Mouse (Mus musculus): ENCODE results near the gene Ciao2b. TPM values are rescaled to one million over a fixed set of nuclear protein-coding genes. Genes with fewer than 3 reads are reported as not detected.

Gene Ciao2b
- polyA plus RNA-seq, 1 experiment = 53.9 TPM

- H3K27ac ChIP-seq (ENCODE audit: insufficient read depth, low read length) = no peak overlapping the region
- H3K4me1 ChIP-seq (ENCODE audit: control insufficient read depth, insufficient read depth, low read length) = no peaks in the 10 kb centered on the region
- no peaks in the 10 kb centered on the region for H3K27me3 ChIP-seq (ENCODE audit: control insufficient read depth, insufficient read depth, low read length)
- TF ChIP-seq CTCF (IDR thresholded peaks at IDR 0.05; ENCODE audit: borderline replicate concordance, insufficient read depth, low read depth, low read length) (no peak), POLR2A (IDR thresholded peaks at IDR 0.05; ENCODE audit: borderline replicate concordance, insufficient read depth, low read length) (no peak)
- no peak for DNase-seq
- 35% methylated on average over 7 of the region's 7 CpGs for WGBS
- no peak overlapping the region for H3K4me3 ChIP-seq (replicated peaks; ENCODE audit: insufficient read depth, low read depth, low read length)
These were observed 40.4 kb downstream of the Ciao2b start for GRCm38 (mm10) chr8:104601386-104601785.

DNA sequence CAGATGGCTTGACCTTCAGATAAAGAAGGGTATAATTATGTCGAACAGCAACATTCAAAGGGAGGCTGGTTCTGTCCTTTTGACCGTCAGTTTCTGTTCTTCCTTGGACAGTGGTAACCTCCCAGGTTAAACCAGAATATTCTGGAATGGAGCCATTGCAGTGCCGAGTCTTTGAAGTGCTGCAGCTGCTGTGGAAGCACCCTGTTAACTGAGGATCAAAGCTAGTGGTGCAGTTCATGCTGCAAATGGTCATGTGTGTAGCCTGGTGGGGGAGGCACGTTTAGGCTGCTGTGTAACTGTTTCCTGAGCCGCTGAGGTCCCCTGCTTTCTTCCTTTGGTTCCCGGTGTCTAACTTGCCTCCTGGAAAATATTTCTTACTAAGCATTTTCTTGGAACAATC, 43.3 kb downstream of the Ciao2b start:
- no peaks in the 10 kb centered on the region for H3K4me1 ChIP-seq (ENCODE audit: control insufficient read depth, insufficient read depth, low read length)
- DNase-seq = no peak
- no peak for TF ChIP-seq CTCF (IDR thresholded peaks at IDR 0.05; ENCODE audit: borderline replicate concordance, insufficient read depth, low read depth, low read length)
- TF ChIP-seq POLR2A (IDR thresholded peaks at IDR 0.05; ENCODE audit: borderline replicate concordance, insufficient read depth, low read length) = no peak
- no peak overlapping the region for H3K27ac ChIP-seq (ENCODE audit: insufficient read depth, low read length)
- no peak overlapping the region for H3K4me3 ChIP-seq (replicated peaks; ENCODE audit: insufficient read depth, low read depth, low read length)
- H3K27me3 ChIP-seq (ENCODE audit: control insufficient read depth, insufficient read depth, low read length) = no peaks in the 10 kb centered on the region
- WGBS = 60% methylated on average over 6 of the region's 6 CpGs

GRCm38 (mm10) chr8:104597656-104598055, 44.1 kb downstream of the Ciao2b start:
- Histone ChIP-seq H3K27me3 (ENCODE audit: control insufficient read depth, insufficient read depth, low read length) (no peaks in the 10 kb centered on the region), H3K4me3 (replicated peaks; ENCODE audit: insufficient read depth, low read depth, low read length) (no peak overlapping the region), H3K27ac (ENCODE audit: insufficient read depth, low read length) (no peak overlapping the region), H3K4me1 (ENCODE audit: control insufficient read depth, insufficient read depth, low read length) (no peaks in the 10 kb centered on the region)
- TF ChIP-seq CTCF (IDR thresholded peaks at IDR 0.05; ENCODE audit: borderline replicate concordance, insufficient read depth, low read depth, low read length) = no peak
- no peak for TF ChIP-seq POLR2A (IDR thresholded peaks at IDR 0.05; ENCODE audit: borderline replicate concordance, insufficient read depth, low read length)
- DNase-seq = no peak
- WGBS = 22% methylated on average over 6 of the region's 6 CpGs

DNA sequence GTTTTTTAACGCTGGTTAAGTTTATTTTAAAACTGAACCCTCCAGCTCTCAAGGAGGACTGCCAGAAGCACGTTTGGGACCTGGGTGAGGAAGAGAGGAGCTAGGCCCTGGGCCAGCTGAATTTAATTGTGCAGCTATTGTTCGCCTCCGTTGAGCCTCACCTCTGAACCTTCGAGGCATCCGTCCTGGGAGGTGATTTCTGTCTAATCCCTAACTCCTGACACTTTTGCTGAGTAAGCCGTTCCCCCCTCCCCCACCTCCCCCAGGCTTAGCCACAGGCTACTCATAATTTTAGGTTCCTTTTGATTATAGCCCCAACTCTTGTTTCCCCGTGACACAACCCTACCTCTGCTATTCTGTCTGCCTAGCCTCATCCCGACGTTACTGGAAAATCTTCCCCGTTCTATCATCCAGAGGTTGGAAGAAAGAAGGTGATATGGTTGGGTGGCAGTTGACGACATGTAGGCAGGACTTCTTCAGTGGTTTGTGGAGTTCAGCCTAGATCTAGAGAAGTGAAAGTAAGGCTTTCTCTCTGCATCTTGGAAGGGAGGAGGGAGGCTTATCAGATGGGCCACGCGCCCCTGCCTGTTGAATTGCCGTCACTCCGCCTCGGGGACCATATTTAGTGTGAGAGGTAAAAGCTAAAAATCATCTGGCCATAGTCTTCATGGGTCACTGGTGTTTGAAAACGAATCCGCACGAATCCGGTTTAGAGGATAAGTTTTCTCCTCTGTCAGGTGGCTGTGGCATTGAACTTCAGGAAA, 45.8 kb downstream of the Ciao2b start:
- no peak overlapping the region for H3K27ac ChIP-seq (ENCODE audit: insufficient read depth, low read length)
- H3K4me1 ChIP-seq (ENCODE audit: control insufficient read depth, insufficient read depth, low read length) = no peaks in the 10 kb centered on the region
- H3K27me3 ChIP-seq (ENCODE audit: control insufficient read depth, insufficient read depth, low read length) = no peaks in the 10 kb centered on the region
- DNase-seq = no peak
- no peak for TF ChIP-seq POLR2A (IDR thresholded peaks at IDR 0.05; ENCODE audit: borderline replicate concordance, insufficient read depth, low read length)
- TF ChIP-seq CTCF (IDR thresholded peaks at IDR 0.05; ENCODE audit: borderline replicate concordance, insufficient read depth, low read depth, low read length) = no peak
- 85% methylated on average over 21 of the region's 21 CpGs for WGBS
- H3K4me3 ChIP-seq (replicated peaks; ENCODE audit: insufficient read depth, low read depth, low read length) = no peak overlapping the region

DNA sequence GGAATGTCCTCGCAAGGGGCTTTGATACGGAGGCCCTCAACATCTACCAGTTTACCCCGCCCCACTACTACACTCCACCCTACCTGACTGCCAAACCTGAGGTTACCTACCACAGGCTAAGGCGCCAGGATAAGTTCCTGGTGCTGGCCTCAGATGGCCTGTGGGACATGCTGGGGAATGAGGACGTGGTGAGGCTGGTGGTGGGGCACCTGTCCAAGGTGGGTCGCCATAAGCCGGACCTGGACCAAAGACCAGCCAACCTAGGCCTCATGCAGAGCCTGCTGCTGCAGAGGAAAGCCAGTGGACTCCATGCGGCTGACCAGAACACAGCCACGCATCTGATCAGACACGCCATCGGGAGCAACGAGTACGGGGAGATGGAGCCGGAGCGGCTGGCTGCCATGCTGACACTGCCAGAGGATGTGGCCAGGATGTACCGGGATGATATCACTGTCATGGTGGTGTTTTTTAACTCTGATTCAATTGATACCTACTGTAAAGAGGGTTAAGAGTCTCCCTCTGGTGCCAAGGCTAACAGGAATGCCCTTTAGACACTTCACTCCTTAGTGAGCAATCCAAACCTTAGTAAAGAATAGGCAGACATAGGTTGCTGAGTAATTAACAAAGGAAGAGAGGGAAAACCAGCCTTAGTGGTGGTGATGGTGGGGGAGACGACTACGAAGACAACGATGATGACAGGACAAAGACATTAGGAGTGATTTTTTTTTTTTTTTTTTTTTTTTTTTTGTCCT, 47.0 kb downstream of the Ciao2b start:
- DNase-seq = no peak
- no peak for TF ChIP-seq POLR2A (IDR thresholded peaks at IDR 0.05; ENCODE audit: borderline replicate concordance, insufficient read depth, low read length)
- H3K4me1 ChIP-seq (ENCODE audit: control insufficient read depth, insufficient read depth, low read length) = no peaks in the 10 kb centered on the region
- no peaks in the 10 kb centered on the region for H3K27me3 ChIP-seq (ENCODE audit: control insufficient read depth, insufficient read depth, low read length)
- 89% methylated on average over 19 of the region's 19 CpGs for WGBS
- H3K27ac ChIP-seq (ENCODE audit: insufficient read depth, low read length) = no peak overlapping the region
- H3K4me3 ChIP-seq (replicated peaks; ENCODE audit: insufficient read depth, low read depth, low read length) = no peak overlapping the region

DNA sequence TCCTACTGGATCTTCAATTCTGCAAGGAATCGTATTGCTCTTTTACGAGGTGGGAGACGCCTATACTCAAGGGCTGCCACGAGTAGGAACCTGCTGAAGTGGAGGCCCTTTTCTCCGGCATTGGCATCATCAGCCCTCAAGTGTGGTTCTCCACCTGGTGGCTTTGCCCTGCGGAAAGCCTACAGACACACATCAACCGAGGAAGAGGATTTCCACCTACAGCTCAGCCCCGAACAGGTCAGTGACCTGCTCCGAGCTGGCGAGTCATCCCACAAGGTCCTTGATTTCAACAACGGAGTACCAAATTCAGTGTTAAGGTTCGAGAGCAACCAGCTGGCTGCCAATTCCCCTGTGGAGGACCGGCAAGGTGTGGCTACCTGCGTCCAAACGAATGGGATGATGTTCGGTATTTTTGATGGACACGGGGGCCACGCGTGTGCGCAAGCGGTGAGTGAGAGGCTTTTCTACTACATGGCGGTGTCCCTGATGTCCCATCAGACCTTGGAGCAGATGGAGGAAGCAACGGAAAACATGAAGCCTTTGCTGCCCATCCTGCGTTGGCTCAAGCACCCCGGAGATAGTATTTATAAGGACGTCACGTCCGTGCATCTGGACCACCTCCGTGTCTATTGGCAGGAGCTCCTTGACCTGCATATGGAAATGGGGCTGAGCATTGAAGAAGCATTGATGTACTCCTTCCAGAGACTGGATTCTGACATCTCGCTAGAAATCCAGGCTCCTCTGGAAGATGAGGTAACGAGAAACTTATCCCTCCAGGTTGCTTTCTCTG, 48.0 kb downstream of the Ciao2b start:
- DNase-seq = no peak
- Histone ChIP-seq H3K4me1 (ENCODE audit: control insufficient read depth, insufficient read depth, low read length) (no peaks in the 10 kb centered on the region), H3K27me3 (ENCODE audit: control insufficient read depth, insufficient read depth, low read length) (no peaks in the 10 kb centered on the region), H3K4me3 (replicated peaks; ENCODE audit: insufficient read depth, low read depth, low read length) (no peak overlapping the region), H3K27ac (ENCODE audit: insufficient read depth, low read length) (no peak overlapping the region)
- TF ChIP-seq POLR2A (IDR thresholded peaks at IDR 0.05; ENCODE audit: borderline replicate concordance, insufficient read depth, low read length) = no peak
- no peak for TF ChIP-seq CTCF (IDR thresholded peaks at IDR 0.05; ENCODE audit: borderline replicate concordance, insufficient read depth, low read depth, low read length)
- 92% methylated on average over 31 of the region's 31 CpGs for WGBS

- TF ChIP-seq POLR2A (IDR thresholded peaks at IDR 0.05; ENCODE audit: borderline replicate concordance, insufficient read depth, low read length) (no peak), CTCF (IDR thresholded peaks at IDR 0.05; ENCODE audit: borderline replicate concordance, insufficient read depth, low read depth, low read length) (no peak)
- Histone ChIP-seq H3K4me3 (replicated peaks; ENCODE audit: insufficient read depth, low read depth, low read length) (no peak overlapping the region), H3K27ac (ENCODE audit: insufficient read depth, low read length) (no peak overlapping the region), H3K27me3 (ENCODE audit: control insufficient read depth, insufficient read depth, low read length) (no peaks in the 10 kb centered on the region), H3K4me1 (ENCODE audit: control insufficient read depth, insufficient read depth, low read length) (no peaks in the 10 kb centered on the region)
- 78% methylated on average over 6 of the region's 6 CpGs for WGBS
- no peak for DNase-seq
These were observed 49.2 kb downstream of the Ciao2b start for GRCm38 (mm10) chr8:104592566-104592965.

Measured in cerebellum, adult 2 months (tissue).